In genomic region chr2:38525034-38525433, GRCm38 (mm10) we compare ENCODE assay signal across 17 mouse cellular contexts.
"Had no signal": no experiment of that assay in that cellular context is flagged by ENCODE, and none has a peak within 500 bp of the region (broad histone marks: within the 10 kb centered on the region; RNA-seq: fewer than 3 reads in every experiment).

No protein-coding gene starts in this region.

- H3K4me3 ChIP-seq: kidney, embryonic 15.5 days; limb, embryonic 13.5 days; midbrain, embryonic 10.5 days; neural tube, embryonic 12.5 days; stomach, embryonic 15.5 days had no signal

- H3K9ac ChIP-seq: kidney, embryonic 15.5 days; limb, embryonic 13.5 days; liver, embryonic 14.5 days; lung, embryonic 14.5 days; neural tube, embryonic 12.5 days; stomach, embryonic 15.5 days had no signal

- H3K27ac ChIP-seq: kidney, embryonic 15.5 days; limb, embryonic 13.5 days; liver, embryonic 14.5 days; midbrain, embryonic 10.5 days; neural tube, embryonic 12.5 days had no signal

- H3K27me3 ChIP-seq: kidney, embryonic 15.5 days; limb, embryonic 13.5 days; neural tube, embryonic 12.5 days; stomach, embryonic 15.5 days had no signal

- H3K36me3 ChIP-seq: kidney, embryonic 15.5 days; neural tube, embryonic 12.5 days; stomach, embryonic 15.5 days had no signal

- H3K4me2 ChIP-seq: kidney, embryonic 15.5 days; limb, embryonic 13.5 days; lung, embryonic 14.5 days; neural tube, embryonic 12.5 days had no signal

- DNase-seq: kidney, adult 2 months; kidney, postnatal 14 days; left cerebral cortex, postnatal 4 days; lung, embryonic 14.5 days; lung, postnatal 10 days; lung, postnatal 4 days; midbrain, embryonic 14.5 days; retina, postnatal 1 day; right cerebral cortex, postnatal 4 days; thymus, adult 2 months; thymus, postnatal 25 days had no signal

- H3K9me3 ChIP-seq: kidney, embryonic 15.5 days; limb, embryonic 13.5 days; midbrain, embryonic 10.5 days; neural tube, embryonic 12.5 days; stomach, embryonic 15.5 days had no signal
